Mouse (Mus musculus) embryonic facial prominence, embryonic 13.5 days (tissue): ENCODE results near the gene Krtap3-2. TPM values are rescaled to one million over a fixed set of nuclear protein-coding genes. Genes with fewer than 3 reads are reported as not detected.
"Not testable (repeated sequence)": the region's sequence is repeated elsewhere in the genome, so short reads cannot be mapped to it uniquely, and the experiment has no call there.

ENCODE experiments used
- ATAC-seq: fragments of 200-750 bp; cut with Nextera tagmentation; 2 replicates; pipeline ENCODE4 v1.8.0; 2017; ENCODE audit warnings: low read depth; ENCODE audit not compliant: insufficient number of reproducible peaks, insufficient read depth, low FRiP score, low TSS enrichment
- H3K27ac ChIP-seq: fragments of 300-500 bp; sonication (generic); 2 replicates; pipeline ENCODE4 v1.5.1; 2015; ENCODE audit warnings: moderate library complexity, mild to moderate bottlenecking, inconsistent platforms
- H3K27me3 ChIP-seq: fragments of 300-500 bp; sonication (generic); 2 replicates; pipeline ENCODE4 v1.6.1; 2015; ENCODE audit warnings: mild to moderate bottlenecking, inconsistent platforms
- H3K36me3 ChIP-seq: fragments of 300-500 bp; sonication (generic); 2 replicates; pipeline ENCODE4 v1.6.1; 2015; ENCODE audit warnings: mild to moderate bottlenecking, inconsistent platforms
- H3K4me1 ChIP-seq: fragments of 300-500 bp; sonication (generic); 2 replicates; pipeline ENCODE4 v1.6.1; 2015; ENCODE audit warnings: inconsistent platforms
- H3K4me2 ChIP-seq: fragments of 300-500 bp; sonication (generic); 2 replicates; pipeline ENCODE4 v1.6.1; 2015; ENCODE audit warnings: moderate library complexity, mild to moderate bottlenecking, inconsistent platforms
- H3K4me3 ChIP-seq: fragments of 300-500 bp; sonication (generic); 2 replicates; pipeline ENCODE4 v1.5.1; 2015; ENCODE audit warnings: mild to moderate bottlenecking, inconsistent platforms
- H3K9ac ChIP-seq: fragments of 300-500 bp; sonication (generic); 2 replicates; pipeline ENCODE4 v1.6.1; 2015; ENCODE audit warnings: mild to moderate bottlenecking, inconsistent platforms
- H3K9me3 ChIP-seq: fragments of 300-500 bp; sonication (generic); 2 replicates; pipeline ENCODE4 v1.6.1; 2016; ENCODE audit warnings: inconsistent platforms
- WGBS: fragments of 180-500 bp; shearing (Covaris S2); methylation state at CpG from one replicate; pipeline ENCODE4 v1.1.7; 2015; ENCODE audit warnings: mixed read lengths; 5-methylcytosine and 5-hydroxymethylcytosine counted together
- polyA plus RNA-seq: library from polyadenylated mRNA; unstranded; fragments of >200 nt; fragmentation: Nextera tagmentation; extraction: Ambion mirVana; gene quantifications from 2 replicates; pipeline ENCODE4 v1.2.1, GENCODE M21; 2015

Krtap3-2 gene
- not detected in 2 replicates for polyA plus RNA-seq

DNA sequence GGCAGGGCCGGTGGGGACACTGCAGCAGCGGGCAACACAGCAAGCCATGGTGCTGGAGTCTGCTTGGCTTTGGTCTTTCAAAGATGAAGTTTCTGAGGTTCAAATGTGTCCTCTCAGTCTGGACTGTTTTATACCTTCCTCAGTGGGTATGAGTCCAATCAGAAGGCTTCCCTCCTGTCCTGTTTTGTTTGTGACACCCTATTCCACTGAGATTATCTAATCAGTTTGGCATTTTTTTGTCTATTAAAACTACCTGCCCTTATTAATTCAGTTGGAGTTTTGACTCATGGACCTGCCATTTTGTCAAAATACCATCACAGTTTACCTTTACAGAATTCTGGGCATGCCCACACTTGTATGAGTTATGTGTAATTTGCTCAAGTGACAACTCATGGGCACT is at the start of gene Krtap3-2:
Gene Krtap3-2 (minus strand): TSS at position 101 of the 400 bp plus-strand sequence.
- ATAC-seq, result no peak
- Histone ChIP-seq H3K36me3 (no peaks in the 10 kb centered on the region), H3K4me2 (no peak within 1 kb of the TSS), H3K4me3 (no peak within 1 kb of the TSS), H3K27me3 (no peaks in the 10 kb centered on the region), H3K9ac (no peak within 1 kb of the TSS), H3K27ac (no peak within 1 kb of the TSS), H3K9me3 (no peaks in the 10 kb centered on the region), H3K4me1 (no peaks in the 10 kb centered on the region)
- WGBS, result 87% methylated on average over 2 of the region's 2 CpGs

DNA sequence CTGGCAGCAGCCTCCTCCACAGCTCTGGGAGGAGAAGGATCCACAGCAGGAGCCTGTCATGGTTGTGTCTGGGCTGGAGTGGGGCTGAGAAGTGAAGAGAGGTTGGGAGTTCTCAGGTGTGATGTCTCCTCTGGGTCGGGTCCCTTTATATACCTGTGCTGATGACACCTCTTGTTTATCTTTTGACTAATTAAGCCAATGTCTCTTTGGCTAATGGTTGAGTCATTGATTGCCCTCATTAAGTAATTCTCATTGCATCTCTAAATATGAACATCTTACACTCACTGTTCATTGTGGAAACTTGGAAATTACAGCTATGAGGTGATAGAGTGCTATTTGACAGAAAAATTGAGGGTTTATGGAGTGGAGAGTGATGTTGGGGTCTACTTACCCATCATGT is 46.6 kb upstream of the Krtap3-2 start, which contains the start of gene Gm11938:
Gene Gm11938 (minus strand): TSS at position 101 of the 400 bp plus-strand sequence.
- not testable (repeated sequence) for H3K4me1 ChIP-seq, H3K9me3 ChIP-seq, H3K27ac ChIP-seq, H3K27me3 ChIP-seq, H3K36me3 ChIP-seq, ATAC-seq, H3K9ac ChIP-seq, H3K4me3 ChIP-seq, H3K4me2 ChIP-seq
- WGBS, result 71% methylated on average over 1 of the region's 1 CpGs

DNA sequence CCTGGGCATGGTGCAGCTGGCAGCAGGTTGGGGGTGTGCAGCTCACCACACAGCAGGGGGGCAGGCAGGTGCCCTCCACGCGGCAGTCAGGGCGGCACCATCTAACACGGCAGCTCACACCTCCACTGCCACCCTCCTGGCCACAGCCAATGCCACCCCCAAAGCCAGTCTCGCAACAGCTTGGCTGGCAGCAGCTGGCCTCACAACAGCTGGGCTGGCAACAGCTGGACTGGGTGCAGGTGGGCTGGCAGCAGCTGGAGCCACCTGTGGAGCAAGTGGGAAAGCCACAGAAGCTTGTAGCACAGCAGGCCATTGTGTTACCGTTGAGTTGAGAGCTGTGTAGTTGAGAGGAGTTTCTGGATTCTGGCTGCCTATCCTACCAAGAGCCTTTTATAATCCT is 41.1 kb upstream of the Krtap3-2 start, which contains the start of gene Krtap9-3:
Gene Krtap9-3 (minus strand): TSS at position 364 of the 400 bp plus-strand sequence.
- H3K9me3 ChIP-seq, H3K36me3 ChIP-seq, H3K4me3 ChIP-seq, H3K4me1 ChIP-seq, H3K27ac ChIP-seq, H3K4me2 ChIP-seq, H3K27me3 ChIP-seq, ATAC-seq, H3K9ac ChIP-seq: not testable (repeated sequence)
- 84% methylated on average over 6 of the region's 6 CpGs for WGBS

DNA sequence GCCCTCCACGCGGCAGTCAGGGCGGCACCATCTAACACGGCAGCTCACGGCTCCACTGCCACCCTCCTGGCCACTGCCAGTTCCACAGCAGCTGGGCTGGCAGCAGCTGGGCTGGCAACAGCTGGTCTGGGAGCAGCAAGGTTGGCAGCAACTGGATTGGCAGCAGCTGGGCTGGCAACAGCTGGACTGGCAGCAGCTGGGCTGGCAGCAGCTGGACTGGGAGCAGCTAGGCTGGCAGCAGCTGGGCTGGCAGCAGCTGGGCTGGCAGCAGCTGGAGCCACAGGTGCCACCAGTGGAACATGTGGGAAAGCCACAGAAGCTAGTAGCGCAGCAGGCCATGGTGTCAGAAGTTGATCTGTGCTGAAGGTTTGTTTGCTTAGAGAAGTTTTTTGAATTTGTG is 34.3 kb upstream of the Krtap3-2 start, which contains the start of gene Krtap1-3:
Gene Krtap1-3 (minus strand): TSS at position 359 of the 400 bp plus-strand sequence.
- no peaks in the 10 kb centered on the region for H3K36me3 ChIP-seq
- 84% methylated on average over 6 of the region's 6 CpGs for WGBS
- no peak within 1 kb of the TSS for H3K27ac ChIP-seq
- H3K9ac ChIP-seq, result no peak within 1 kb of the TSS
- H3K4me1 ChIP-seq, result no peaks in the 10 kb centered on the region
- H3K27me3 ChIP-seq, result no peaks in the 10 kb centered on the region
- no peak within 1 kb of the TSS for H3K4me2 ChIP-seq
- ATAC-seq, result no peak
- H3K4me3 ChIP-seq, result no peak within 1 kb of the TSS
- H3K9me3 ChIP-seq, result no peaks in the 10 kb centered on the region

DNA sequence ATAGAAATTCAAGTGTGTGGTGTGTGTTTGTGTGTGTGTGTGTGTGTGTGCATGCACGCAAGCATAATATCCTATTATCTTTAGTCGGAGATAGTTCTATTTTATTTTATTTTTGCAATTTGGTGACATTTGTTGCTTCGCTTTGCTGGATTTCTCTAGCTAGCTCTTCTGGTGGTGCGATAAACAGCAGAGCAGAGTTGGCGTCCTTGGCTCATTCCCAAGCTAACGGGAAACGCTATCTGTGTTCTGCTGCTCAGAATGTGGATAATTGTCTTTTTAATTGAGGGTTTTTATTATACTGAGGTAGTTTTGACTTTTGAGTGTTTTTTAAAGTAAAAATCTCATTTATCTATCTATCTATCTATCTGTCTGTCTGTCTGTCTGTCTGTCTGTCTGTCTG is 28.4 kb upstream of the Krtap3-2 start:
- H3K27ac ChIP-seq, result no peak overlapping the region
- no peaks in the 10 kb centered on the region for H3K4me1 ChIP-seq
- no peaks in the 10 kb centered on the region for H3K36me3 ChIP-seq
- no peaks in the 10 kb centered on the region for H3K9me3 ChIP-seq
- H3K27me3 ChIP-seq, result no peaks in the 10 kb centered on the region
- H3K9ac ChIP-seq, result no peak overlapping the region
- 91% methylated on average over 7 of the region's 7 CpGs for WGBS
- no peak for ATAC-seq
- no peak overlapping the region for H3K4me2 ChIP-seq
- H3K4me3 ChIP-seq, result no peak overlapping the region

DNA sequence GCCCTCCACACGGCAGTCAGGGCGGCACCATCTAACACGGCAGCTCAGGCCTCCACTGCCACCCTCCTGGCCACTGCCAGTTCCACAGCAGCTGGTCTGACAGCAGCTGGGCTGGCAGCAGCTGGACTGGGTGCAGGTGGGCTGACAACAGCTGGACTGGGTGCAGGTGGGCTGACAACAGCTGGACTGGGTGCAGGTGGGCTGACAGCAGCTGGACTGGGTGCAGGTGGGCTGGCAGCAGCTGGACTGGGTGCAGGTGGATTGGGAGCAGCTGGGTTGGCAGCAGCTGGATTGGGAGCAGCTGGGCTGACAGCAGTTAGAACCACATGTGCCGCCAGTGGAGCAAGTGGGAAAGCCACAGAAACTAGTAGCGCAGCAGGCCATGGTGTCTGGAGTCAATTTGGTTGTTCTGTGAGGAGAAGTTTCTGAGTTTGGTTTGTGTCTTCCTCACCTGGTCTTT is 26.6 kb upstream of the Krtap3-2 start, which contains the start of gene Krtap1-4:
Gene Krtap1-4 (minus strand): TSS at position 410 of the 460 bp plus-strand sequence.
- no peak within 1 kb of the TSS for H3K4me2 ChIP-seq
- 71% methylated on average over 5 of the region's 5 CpGs for WGBS
- no peak within 1 kb of the TSS for H3K27ac ChIP-seq
- no peaks in the 10 kb centered on the region for H3K27me3 ChIP-seq
- no peaks in the 10 kb centered on the region for H3K4me1 ChIP-seq
- no peak within 1 kb of the TSS for H3K4me3 ChIP-seq
- H3K9ac ChIP-seq, result no peak within 1 kb of the TSS
- ATAC-seq, result no peak
- H3K9me3 ChIP-seq, result no peaks in the 10 kb centered on the region
- no peaks in the 10 kb centered on the region for H3K36me3 ChIP-seq

DNA sequence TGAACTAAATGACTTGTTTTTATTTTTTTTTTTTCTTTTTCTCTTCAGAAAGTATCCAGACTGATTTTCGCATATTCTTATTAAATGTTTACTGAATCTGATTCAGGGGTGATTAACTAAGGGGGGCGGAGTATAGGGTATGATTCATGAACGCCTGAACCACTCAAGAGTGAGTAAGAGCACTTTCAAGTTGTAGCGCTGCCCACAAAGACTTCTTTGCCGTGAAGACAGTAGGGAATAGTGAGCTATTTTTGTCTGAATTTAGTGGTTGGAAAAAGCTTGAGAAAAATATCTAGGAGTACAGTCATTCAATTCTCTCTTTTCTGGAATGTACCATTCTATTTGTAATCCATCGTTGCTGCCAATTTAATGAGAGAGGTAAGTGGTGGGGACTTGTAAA is 24.9 kb upstream of the Krtap3-2 start:
- no peak overlapping the region for H3K4me3 ChIP-seq
- no peak overlapping the region for H3K4me2 ChIP-seq
- 79% methylated on average over 6 of the region's 6 CpGs for WGBS
- no peak overlapping the region for H3K27ac ChIP-seq
- H3K9ac ChIP-seq, result no peak overlapping the region
- H3K9me3 ChIP-seq, result no peaks in the 10 kb centered on the region
- H3K27me3 ChIP-seq, result no peaks in the 10 kb centered on the region
- H3K36me3 ChIP-seq, result no peaks in the 10 kb centered on the region
- H3K4me1 ChIP-seq, result no peaks in the 10 kb centered on the region
- no peak for ATAC-seq

DNA sequence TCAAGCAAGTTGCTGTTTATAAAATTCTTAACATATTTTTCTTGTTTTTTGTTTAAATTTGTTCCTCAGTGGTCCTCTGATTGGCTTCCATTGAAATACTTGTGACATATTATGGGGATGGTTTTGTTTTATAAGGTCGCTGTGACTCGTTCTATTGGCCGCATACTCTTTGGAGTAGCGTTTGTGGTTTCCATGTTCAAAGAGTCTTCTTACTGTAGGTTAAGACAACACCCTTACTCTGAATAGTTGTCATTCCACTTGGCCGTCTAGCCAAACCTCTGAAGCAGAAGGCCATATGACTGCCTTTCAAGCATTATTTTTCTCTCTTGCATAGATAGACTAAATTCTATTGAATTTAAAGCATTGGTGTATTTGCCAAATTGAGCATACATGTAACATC is 24.4 kb upstream of the Krtap3-2 start:
- Histone ChIP-seq H3K9me3 (no peaks in the 10 kb centered on the region), H3K4me3 (no peak overlapping the region), H3K36me3 (no peaks in the 10 kb centered on the region), H3K27me3 (no peaks in the 10 kb centered on the region), H3K4me2 (no peak overlapping the region), H3K9ac (no peak overlapping the region), H3K27ac (no peak overlapping the region), H3K4me1 (no peaks in the 10 kb centered on the region)
- WGBS, result 82% methylated on average over 5 of the region's 5 CpGs
- no peak for ATAC-seq

DNA sequence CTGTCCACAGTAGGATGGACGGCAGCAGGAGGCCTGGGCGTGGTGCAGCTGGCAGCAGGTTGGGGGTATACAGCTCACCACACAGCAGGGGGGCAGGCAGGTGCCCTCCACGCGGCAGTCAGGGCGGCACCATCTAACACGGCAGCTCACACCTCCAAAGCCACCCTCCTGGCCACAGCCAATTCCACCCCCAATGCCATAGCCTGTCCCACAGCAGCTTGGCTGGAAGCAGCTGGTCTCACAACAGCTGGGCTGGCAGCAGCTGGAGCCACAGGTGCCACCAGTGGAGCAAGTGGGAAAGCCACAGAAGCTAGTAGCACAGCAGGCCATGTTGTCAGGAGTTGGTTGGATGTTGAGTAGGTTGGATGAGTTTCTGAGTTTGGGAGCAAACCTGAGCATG is 24.0 kb upstream of the Krtap3-2 start, which contains the start of gene Krtap1-5:
Gene Krtap1-5 (minus strand): TSS at position 381 of the 400 bp plus-strand sequence.
- 89% methylated on average over 6 of the region's 6 CpGs for WGBS
- H3K9me3 ChIP-seq, result no peaks in the 10 kb centered on the region

DNA sequence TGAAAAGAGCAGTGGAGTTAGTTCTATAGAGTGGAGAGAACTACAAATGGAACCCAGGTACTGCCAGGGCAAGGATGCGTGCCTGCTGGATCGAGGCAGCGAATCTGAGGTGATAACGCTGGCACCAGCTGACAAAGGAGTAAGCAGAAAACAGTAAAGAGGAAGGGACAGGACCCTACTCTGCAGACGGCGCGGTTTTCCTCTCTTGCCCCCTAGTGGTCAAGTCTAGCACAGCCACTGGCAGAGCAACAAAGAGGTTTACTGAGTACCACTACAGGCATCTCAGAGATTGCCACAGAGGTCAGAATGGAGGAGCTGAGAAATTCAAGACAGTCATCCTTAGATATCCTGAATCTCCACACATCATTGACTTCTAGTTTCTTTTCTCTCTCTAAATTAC is 17.5 kb upstream of the Krtap3-2 start:
- no peak overlapping the region for H3K4me3 ChIP-seq
- 7% methylated on average over 7 of the region's 7 CpGs for WGBS
- peak overlapping the region; percentile 53 for H3K4me2 ChIP-seq
- no peaks in the 10 kb centered on the region for H3K27me3 ChIP-seq
- no peaks in the 10 kb centered on the region for H3K9me3 ChIP-seq
- H3K9ac ChIP-seq, result 0 out of 2 replicates have a peak overlapping the region, but pooled peaks have one; percentile 51
- H3K36me3 ChIP-seq, result no peaks in the 10 kb centered on the region
- H3K27ac ChIP-seq, result no peak overlapping the region
- H3K4me1 ChIP-seq, result 0 out of 2 replicates have a peak, but pooled peaks cover 2% of the 10 kb centered on the region
- no peak for ATAC-seq

More for the DNA sequence above, 24.0 kb upstream of the Krtap3-2 start, which contains the start of gene Krtap1-5:
- H3K27me3 ChIP-seq, result no peaks in the 10 kb centered on the region
- no peak within 1 kb of the TSS for H3K4me2 ChIP-seq
- no peaks in the 10 kb centered on the region for H3K4me1 ChIP-seq
- no peak within 1 kb of the TSS for H3K27ac ChIP-seq
- H3K4me3 ChIP-seq, result no peak within 1 kb of the TSS
- no peak within 1 kb of the TSS for H3K9ac ChIP-seq
- no peaks in the 10 kb centered on the region for H3K36me3 ChIP-seq
- ATAC-seq, result no peak

DNA sequence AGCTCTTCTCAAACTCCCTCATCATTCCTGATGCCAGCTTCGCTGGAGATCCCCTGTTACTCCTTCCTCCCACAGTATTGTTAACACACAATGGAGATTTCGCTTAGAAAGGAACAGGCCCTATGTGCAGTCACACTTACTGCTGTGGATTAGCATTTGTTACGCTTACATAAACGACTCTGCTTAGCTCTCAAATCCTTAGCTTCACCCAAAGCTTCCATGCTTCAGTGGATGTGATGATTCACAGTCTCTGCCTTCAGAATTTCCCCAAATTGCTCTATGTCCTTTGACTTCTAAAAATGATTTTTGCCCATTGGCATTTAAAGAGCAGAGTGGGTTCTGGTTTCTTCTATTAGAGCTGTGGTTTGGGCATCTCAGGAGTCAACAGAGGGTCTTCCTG is 16.5 kb upstream of the Krtap3-2 start:
- no peak overlapping the region for H3K9ac ChIP-seq
- no peaks in the 10 kb centered on the region for H3K9me3 ChIP-seq
- H3K27ac ChIP-seq, result no peak overlapping the region
- H3K27me3 ChIP-seq, result no peaks in the 10 kb centered on the region
- 0 out of 2 replicates have a peak, but pooled peaks cover 2% of the 10 kb centered on the region for H3K4me1 ChIP-seq
- ATAC-seq, result no peak
- 63% methylated on average over 4 of the region's 4 CpGs for WGBS
- H3K36me3 ChIP-seq, result no peaks in the 10 kb centered on the region
- H3K4me3 ChIP-seq, result no peak overlapping the region
- H3K4me2 ChIP-seq, result no peak overlapping the region

DNA sequence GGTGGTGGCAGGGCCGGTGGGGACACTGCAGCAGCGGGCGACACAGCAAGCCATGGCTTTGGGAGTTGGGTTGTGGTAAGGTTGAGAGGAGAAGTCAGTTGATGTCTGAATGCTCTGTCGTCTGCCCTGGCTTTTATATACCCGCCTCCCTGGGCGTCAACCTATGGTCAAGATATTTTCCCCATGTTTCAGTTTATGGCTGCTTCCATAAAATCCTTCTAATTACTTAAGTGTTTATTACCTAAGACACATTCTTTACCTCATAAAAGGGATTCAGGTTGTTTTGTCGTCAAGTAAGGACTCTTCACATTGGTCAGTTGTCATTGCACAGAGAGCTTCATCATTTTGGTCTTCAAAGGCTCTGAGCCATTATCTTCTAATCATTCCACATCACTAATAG is 9.9 kb upstream of the Krtap3-2 start, which contains the start of gene Krtap3-1:
Gene Krtap3-1 (minus strand): TSS at position 101 of the 400 bp plus-strand sequence.
- Histone ChIP-seq H3K4me1 (no peaks in the 10 kb centered on the region), H3K36me3 (no peaks in the 10 kb centered on the region), H3K9ac (no peak within 1 kb of the TSS), H3K4me2 (no peak within 1 kb of the TSS), H3K4me3 (no peak within 1 kb of the TSS), H3K27ac (no peak within 1 kb of the TSS), H3K27me3 (no peaks in the 10 kb centered on the region), H3K9me3 (no peaks in the 10 kb centered on the region)
- ATAC-seq, result no peak
- 86% methylated on average over 7 of the region's 7 CpGs for WGBS
